Mouse (Mus musculus) lung, adult 18-20 months (tissue): ENCODE measurements around the gene Gm34302.
"Not testable (repeated sequence)": the region's sequence is repeated elsewhere in the genome, so short reads cannot be mapped to it uniquely, and the experiment has no call there.

ENCODE experiments used
- DNase-seq, 2 experiments: peaks; one replicate each; pipeline ENCODE4 v3.0.0; 2022; ENCODE audit warnings: mixed read lengths in 2 of 2

Gene Gm34302

GRCm38 (mm10) chr3:63483726-63484125, at the start of gene Gm34302:
Gm34302 (minus strand) TSS chr3:63483879.
- DNase-seq, result no peak

- no peak for DNase-seq
Measured at GRCm38 (mm10) chr3:63531847-63532246, 48.2 kb upstream of the Gm34302 start.

- no peak for DNase-seq
Measured at GRCm38 (mm10) chr3:63517681-63518080, 34.0 kb upstream of the Gm34302 start.

GRCm38 (mm10) chr3:63516279-63516678, 32.6 kb upstream of the Gm34302 start:
- not testable (repeated sequence) for DNase-seq

- DNase-seq, result no peak
Measured at GRCm38 (mm10) chr3:63511316-63511715, 27.6 kb upstream of the Gm34302 start.

GRCm38 (mm10) chr3:63509484-63509883, 25.8 kb upstream of the Gm34302 start:
- no peak for DNase-seq

- no peak for DNase-seq
Measured at GRCm38 (mm10) chr3:63508924-63509323, 25.2 kb upstream of the Gm34302 start.

- no peak for DNase-seq
Measured at GRCm38 (mm10) chr3:63504433-63504832, 20.8 kb upstream of the Gm34302 start.

GRCm38 (mm10) chr3:63494625-63495382, 11.1 kb upstream of the Gm34302 start:
- no peak for DNase-seq

GRCm38 (mm10) chr3:63493563-63493962, 9.9 kb upstream of the Gm34302 start:
- no peak for DNase-seq

- DNase-seq, result peak in 1 of 2 experiments; percentile 32
Measured at GRCm38 (mm10) chr3:63440426-63441125, 43.1 kb downstream of the Gm34302 start.

GRCm38 (mm10) chr3:63439738-63440137, 43.9 kb downstream of the Gm34302 start:
- DNase-seq, result peak in 1 of 2 experiments; percentile 35

- DNase-seq, result no peak
Measured at GRCm38 (mm10) chr3:63438898-63439297, 44.8 kb downstream of the Gm34302 start.
